ENCODE assay signal across 9 mouse cellular contexts in genomic region chr5:137756882-137757661, GRCm38 (mm10). TPM values are rescaled to one million over a fixed set of nuclear protein-coding genes. Genes with fewer than 3 reads are reported as not detected.
DNase-seq lines count a peak whose midpoint lies in the region; ATAC-seq lines count a peak whose summit lies in the region.
"Had no signal": no experiment of that assay in that cellular context is flagged by ENCODE, and none has a peak within 500 bp of the region (broad histone marks: within the 10 kb centered on the region; RNA-seq: fewer than 3 reads in every experiment).

No protein-coding gene starts in this region.

- H3K36me3 ChIP-seq in hindbrain, embryonic 11.5 days (ENCODE audit: control insufficient read depth, insufficient read depth, low read length): no peaks in the 10 kb centered on the region; the same call in 1 of the 2 replicates
- peaks cover 23% of the 10 kb centered on the region for H3K36me3 ChIP-seq in lung, embryonic 16.5 days (ENCODE audit: control insufficient read depth, insufficient read depth, low read length)

- no peaks in the 10 kb centered on the region for H3K27me3 ChIP-seq in hindbrain, embryonic 11.5 days (ENCODE audit: control insufficient read depth, insufficient read depth, low read length)
- H3K27me3 ChIP-seq in lung, embryonic 16.5 days (ENCODE audit: control insufficient read depth, insufficient read depth, low read depth, low read length): no peaks in the 10 kb centered on the region

- no peak overlapping the region for H3K4me3 ChIP-seq in hindbrain, embryonic 11.5 days (ENCODE audit: low read depth, low read length)
- H3K4me3 ChIP-seq in lung, embryonic 16.5 days (ENCODE audit: low read length): no peak overlapping the region

- H3K9me3 ChIP-seq in hindbrain, embryonic 11.5 days (ENCODE audit: control insufficient read depth, low read length): no peaks in the 10 kb centered on the region
- no peaks in the 10 kb centered on the region for H3K9me3 ChIP-seq in lung, embryonic 16.5 days (ENCODE audit: control insufficient read depth, low read length)

- DNase-seq in NIH3T3 (ENCODE audit: low read depth): peak; percentile 93
- peak; percentile 86 for DNase-seq in cerebellum, adult 9-11 months
- DNase-seq in frontal cortex, postnatal 14 days (ENCODE audit: low spot score in 2 of 2): peak; percentile 79 to 86
- DNase-seq in hindbrain, embryonic 11.5 days (ENCODE audit: low spot score): peak; percentile 92
- peak; percentile 90 for DNase-seq in layer of hippocampus, adult 9-11 months
- peak; percentile 82 for DNase-seq in ovary, postnatal 14 days (ENCODE audit: low spot score)
- peak; percentile 87 for DNase-seq in thymus, postnatal 25 days

- H3K4me2 ChIP-seq in hindbrain, embryonic 11.5 days (replicated peaks; ENCODE audit: low read depth, low read length): no peak overlapping the region
- H3K4me2 ChIP-seq in lung, embryonic 16.5 days (ENCODE audit: low read depth, low read length): no peak overlapping the region

- H3K9ac ChIP-seq in hindbrain, embryonic 11.5 days (ENCODE audit: low read depth, low read length): no peak overlapping the region
- no peak overlapping the region for H3K9ac ChIP-seq in lung, embryonic 16.5 days (ENCODE audit: low read length)

- H3K27ac ChIP-seq in hindbrain, embryonic 11.5 days (ENCODE audit: low read depth, low read length): no peak overlapping the region
- H3K27ac ChIP-seq in lung, embryonic 16.5 days (ENCODE audit: low read length): no peak overlapping the region
- H3K27ac ChIP-seq: macrophage had no signal

- 47% methylated on average over 10 of the region's 10 CpGs for WGBS in hindbrain, embryonic 11.5 days
- WGBS in lung, embryonic 16.5 days: 41% methylated on average over 10 of the region's 10 CpGs

- peak; percentile 56 for ATAC-seq in hindbrain, embryonic 11.5 days (ENCODE audit: low FRiP score)
- peak; percentile 37; the same call in 1 of the 2 replicates for ATAC-seq in lung, embryonic 16.5 days (ENCODE audit: low read depth)

- no peaks in the 10 kb centered on the region for H3K4me1 ChIP-seq in hindbrain, embryonic 11.5 days (replicated peaks; ENCODE audit: control insufficient read depth, insufficient read depth, low read length)
- H3K4me1 ChIP-seq in lung, embryonic 16.5 days (replicated peaks; ENCODE audit: control insufficient read depth, insufficient read depth, low read length): peaks cover 18% of the 10 kb centered on the region

RNA-seq across cellular contexts. Expression of gene Tsc22d4, which starts 11.5 kb away (rescaled TPM):
- polyA plus RNA-seq in hindbrain, embryonic 11.5 days (2014; fragmentation: Nextera tagmentation; extraction: Ambion mirVana): 56.4 and 64.0 TPM in 2 replicates
- 140 and 146 TPM in 2 replicates for polyA plus RNA-seq in lung, embryonic 16.5 days (2015; fragmentation: Nextera tagmentation; extraction: Ambion mirVana)

RNA-seq across cellular contexts. Expression of gene Nyap1, which starts 15.7 kb away (rescaled TPM):
- 2.9 and 5.3 TPM in 2 replicates for polyA plus RNA-seq in hindbrain, embryonic 11.5 days (2014; fragmentation: Nextera tagmentation; extraction: Ambion mirVana)
- 1.6 and 1.9 TPM in 2 replicates for polyA plus RNA-seq in lung, embryonic 16.5 days (2015; fragmentation: Nextera tagmentation; extraction: Ambion mirVana)

RNA-seq across cellular contexts. Expression of gene Ppp1r35, which starts 21.6 kb away (rescaled TPM):
- 64.9 and 78.4 TPM in 2 replicates for polyA plus RNA-seq in hindbrain, embryonic 11.5 days (2014; fragmentation: Nextera tagmentation; extraction: Ambion mirVana)
- polyA plus RNA-seq in lung, embryonic 16.5 days (2015; fragmentation: Nextera tagmentation; extraction: Ambion mirVana): 25.9 and 30.5 TPM in 2 replicates

RNA-seq across cellular contexts. Expression of gene Mepce, which starts 30.4 kb away (rescaled TPM):
- polyA plus RNA-seq in hindbrain, embryonic 11.5 days (2014; fragmentation: Nextera tagmentation; extraction: Ambion mirVana): 9.9 and 14.9 TPM in 2 replicates
- 10.0 and 10.5 TPM in 2 replicates for polyA plus RNA-seq in lung, embryonic 16.5 days (2015; fragmentation: Nextera tagmentation; extraction: Ambion mirVana)

RNA-seq across cellular contexts. Expression of gene Zcwpw1, which starts 30.5 kb away (rescaled TPM):
- 13.5 and 17.2 TPM in 2 replicates for polyA plus RNA-seq in hindbrain, embryonic 11.5 days (2014; fragmentation: Nextera tagmentation; extraction: Ambion mirVana)
- 24.3 and 26.8 TPM in 2 replicates for polyA plus RNA-seq in lung, embryonic 16.5 days (2015; fragmentation: Nextera tagmentation; extraction: Ambion mirVana)
